Mouse (Mus musculus) lung, postnatal 25 days (tissue): Measurements from ENCODE around the gene Slc2a9.
A peak's percentile ranks its signal among the peaks of the same experiment; 100 is the strongest.

Experiments
- DNase-seq: peaks from one replicate; pipeline ENCODE4 v3.0.0; 2022; ENCODE audit warnings: low spot score

Gene Slc2a9

DNA sequence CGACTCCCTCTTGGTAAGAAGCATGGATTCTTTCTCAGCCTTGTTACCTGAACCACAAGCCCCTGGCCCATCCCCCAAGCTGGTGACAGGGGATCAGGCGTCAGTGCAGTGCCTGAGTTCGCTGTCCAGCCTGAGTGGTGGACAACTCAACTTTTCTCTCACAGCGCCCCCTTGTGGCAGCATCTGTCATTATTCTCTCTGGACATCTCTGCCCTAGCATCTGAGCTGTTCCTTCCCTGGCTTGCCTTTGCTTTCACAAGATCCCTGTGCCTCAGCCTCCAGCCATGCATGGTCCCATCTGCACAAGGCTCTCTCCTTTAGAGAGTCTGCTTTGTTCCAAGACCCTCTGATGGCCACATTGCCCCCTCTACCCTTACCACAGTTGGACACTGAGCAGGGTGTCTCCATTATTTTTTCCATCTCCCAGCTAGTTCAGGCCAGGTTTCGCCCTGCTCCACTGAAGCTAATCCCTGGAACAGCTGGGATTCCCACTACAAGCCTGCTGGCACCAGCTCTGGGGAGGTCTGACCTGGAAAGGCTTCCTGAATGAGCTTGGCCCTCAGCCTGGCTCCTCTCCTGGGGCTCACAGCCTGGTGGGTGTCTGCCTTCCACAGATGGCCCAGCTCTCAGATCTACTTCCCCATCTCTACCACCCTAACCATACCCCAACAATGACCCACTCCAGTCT is 32.9 kb downstream of the Slc2a9 start:
- DNase-seq: peak; percentile 58

DNA sequence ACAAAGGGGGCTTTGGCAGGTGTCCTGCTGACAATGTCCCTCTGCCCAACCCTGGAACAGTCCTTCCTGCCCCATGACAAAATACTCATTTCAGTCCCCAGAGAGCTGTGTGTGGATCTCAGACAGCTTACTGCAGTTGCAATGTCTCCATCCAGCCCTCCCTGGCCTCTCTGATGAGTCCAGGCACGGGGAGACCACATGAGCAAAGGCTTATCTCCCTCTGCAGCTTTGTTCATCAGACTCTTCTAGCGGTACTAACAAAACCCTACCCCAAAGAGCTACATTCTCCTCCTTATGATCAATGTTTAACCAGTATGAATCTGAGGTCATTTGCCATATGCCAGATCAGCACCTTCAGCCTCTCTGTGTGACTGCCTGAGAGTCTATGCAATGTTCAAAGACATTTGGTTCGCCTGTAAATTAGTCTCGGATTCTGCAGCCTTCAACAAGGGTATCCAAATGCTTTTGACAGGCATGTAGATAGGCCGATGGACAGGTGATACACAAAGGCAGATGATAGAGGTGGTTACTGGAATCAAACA is 36.3 kb downstream of the Slc2a9 start:
- no peak for DNase-seq

DNA sequence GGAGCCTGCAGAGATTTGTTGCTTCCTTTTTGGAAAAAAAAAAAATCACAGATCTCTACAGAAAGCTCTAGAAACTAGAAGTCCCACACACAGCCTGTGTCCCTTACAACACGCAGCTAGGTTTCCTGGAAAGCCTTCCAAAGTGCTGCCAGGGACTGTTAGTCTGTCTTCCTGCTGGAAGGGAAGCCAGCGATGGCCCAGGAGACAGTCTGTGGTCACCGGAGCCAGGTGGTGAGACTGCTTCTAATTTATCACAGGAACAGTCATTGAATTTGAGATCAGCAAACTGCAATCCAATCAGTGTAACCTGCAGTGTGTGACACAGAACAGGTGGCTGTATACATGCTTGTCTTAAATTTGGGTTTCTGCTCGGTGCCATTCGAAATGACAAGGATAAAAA is 41.7 kb downstream of the Slc2a9 start:
- DNase-seq: no peak

DNA sequence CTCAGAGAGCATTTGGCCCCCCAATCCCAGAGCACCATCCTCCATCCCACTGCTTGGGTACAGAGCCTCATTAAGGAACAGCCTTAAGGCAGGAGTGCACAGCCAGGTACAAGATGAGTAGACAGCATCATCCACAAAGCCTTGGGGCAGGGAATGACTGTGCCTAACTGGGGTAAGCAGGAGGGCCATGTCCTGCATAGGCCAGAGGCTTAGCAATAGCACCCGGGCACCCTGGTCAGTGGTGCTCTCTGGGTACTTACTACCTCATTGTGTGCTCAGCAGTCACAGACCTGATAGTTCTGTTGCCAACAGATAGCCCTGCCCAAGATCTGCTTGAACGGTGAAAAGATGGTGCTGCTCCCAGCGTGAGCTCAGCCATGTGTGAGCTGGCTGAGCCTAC is 52.0 kb downstream of the Slc2a9 start:
- DNase-seq: no peak

DNA sequence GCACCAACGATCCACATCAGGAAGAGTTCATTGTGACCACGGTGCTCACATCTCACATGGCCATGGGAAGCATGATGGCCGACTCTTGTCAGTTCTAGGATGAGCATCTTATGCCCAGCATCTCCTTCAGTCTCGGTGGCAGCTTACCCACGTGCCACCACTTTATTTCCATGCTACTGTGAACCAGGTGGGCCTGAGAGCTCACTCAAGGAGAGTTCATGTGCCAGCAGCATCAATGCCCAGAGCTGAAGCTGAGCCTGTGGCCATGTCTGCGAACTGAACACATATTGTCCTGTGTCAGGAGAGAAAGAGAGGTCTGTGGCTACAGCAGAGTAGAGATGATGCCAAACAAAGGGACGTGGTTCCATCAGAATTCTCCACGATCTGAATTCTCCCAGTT is 53.3 kb downstream of the Slc2a9 start:
- DNase-seq: no peak

DNA sequence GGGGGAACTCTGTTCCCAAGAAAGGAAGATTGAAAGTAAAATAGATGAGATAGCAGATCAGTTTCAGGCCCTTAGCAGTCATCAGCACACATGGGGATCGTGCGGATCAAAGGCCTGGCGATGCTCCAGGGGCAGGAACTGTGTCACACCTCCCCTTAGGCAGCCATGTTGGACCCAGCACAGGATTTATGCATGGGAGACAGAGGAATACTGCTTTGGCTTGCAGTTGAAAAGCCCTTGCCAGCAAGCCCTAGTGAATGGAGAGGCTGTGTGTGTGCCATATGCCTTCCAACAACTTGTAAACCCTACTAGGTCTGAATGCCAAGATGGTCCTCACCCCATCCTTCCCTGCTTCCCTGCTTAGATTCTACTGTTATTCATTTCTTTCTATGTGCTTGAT is 54.8 kb downstream of the Slc2a9 start:
- no peak for DNase-seq

DNA sequence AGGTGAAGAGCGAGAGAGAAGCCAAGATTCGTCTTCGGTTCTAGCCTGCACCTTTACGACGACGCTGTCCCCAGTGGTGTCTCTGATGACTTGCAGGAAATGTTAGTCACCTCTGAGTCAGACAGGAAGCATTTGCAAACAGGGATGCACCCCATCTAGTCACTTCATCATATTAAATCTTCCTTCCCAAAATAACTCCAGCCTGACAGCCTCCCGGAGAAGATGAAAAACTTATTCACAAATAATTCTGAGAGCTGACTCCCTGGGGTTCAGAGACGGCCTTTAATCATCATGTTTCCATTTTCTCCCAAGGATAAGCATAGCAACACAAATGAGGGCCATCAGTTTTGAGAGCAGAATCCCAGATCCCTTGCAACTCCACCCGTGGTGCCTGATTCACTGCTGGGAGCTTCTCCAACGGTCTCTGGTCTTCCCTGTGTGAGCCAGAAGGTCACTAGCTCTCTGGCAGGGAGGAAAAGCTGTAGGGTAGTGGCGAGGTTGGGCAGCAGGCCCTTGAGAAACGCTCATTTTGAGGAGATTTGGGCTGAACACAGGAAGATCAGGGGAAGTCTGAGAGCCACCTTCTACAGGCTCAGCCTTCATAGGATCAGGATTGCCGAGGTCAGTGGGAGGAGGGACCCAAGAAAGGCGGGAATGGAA is 56.5 kb downstream of the Slc2a9 start:
- DNase-seq: no peak

DNA sequence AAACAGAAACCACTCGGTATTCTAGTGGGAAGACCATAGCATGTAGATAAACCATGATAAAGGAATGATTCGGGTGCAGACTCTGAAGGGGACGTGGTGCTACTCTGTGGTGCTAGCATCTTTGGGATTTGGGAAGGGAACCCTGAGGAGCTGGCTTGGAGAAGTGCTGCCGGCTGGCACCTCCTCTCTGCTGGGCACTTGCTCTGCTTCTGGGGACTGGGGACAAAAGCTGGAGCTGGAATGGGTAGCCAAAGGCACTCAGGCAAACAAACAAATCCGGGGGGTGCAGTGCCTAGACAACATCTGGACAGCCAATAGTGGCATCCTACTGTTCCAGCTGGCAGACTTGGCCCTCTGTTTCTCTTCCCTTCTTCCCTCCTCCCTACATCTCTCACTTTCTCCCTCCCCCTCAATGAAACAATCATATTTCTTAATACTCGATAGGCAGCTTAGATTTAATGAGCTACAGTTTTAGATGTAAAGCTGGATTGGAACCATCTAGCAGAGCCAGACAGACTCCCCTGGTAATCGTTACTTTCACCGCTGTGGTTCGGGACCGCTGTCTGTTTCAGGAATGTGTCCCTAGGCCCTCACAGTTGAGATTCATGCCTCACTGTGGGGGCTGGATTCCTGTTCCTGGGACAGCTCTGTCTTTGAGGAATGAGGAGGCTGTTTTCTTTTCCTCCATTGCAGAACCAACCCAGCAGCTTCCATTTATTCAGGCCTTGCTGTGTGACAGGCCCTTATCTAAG is 61.7 kb downstream of the Slc2a9 start:
- DNase-seq: no peak

DNA sequence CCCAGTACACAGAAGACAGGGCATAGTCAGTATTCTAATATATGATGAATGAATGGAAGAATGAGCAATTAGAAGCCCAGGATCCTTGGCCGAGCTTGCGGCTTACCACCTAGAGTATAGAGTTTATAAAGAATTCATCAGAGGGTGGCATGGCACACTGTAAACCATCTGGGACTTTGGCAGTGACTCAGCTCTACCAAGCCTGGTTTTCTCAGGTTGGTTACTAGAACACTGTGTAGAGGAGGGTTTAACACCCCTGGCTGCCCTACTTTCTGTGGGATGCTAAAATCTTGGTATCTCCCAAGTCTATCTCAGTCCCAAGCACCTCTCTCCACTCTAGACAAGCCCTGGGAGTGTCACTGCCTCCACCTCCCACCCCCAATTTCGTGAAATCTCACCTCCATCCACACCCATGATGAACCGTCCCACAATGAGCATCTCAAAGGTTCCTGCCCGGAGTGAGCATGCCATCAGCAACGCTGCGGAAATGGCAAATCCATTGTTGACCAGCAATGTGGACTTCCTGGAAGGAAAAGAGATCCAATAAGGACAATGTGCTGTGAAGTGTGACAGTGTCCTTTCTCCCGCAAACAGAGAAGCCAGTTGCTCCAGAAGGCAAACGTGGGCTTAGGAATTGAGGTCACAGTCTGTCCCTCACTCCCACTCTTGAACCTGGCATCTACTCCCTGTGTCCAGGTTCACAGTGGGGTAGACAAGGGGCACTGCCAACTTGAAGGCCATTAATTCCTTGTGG is 62.5 kb downstream of the Slc2a9 start:
- DNase-seq: no peak

DNA sequence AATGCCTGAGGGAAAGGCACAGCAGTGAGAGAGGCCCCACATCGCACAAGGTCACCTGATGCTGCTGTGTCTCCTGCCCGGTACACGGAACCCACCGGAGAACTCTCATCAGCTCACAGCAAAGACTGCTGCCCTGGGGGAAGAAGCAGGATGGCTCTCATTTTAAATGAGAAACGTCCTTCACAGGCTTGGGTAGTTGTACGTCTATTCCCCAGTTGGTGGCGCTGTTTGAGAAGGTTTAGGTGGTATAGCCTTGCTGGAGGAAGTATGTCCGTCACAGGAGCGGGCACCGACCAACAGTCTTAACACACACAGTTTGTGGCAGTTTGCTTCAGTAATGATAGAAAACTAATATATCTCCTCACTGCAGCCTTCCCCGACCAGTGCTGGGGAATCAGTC is 66.3 kb downstream of the Slc2a9 start:
- DNase-seq: no peak

DNA sequence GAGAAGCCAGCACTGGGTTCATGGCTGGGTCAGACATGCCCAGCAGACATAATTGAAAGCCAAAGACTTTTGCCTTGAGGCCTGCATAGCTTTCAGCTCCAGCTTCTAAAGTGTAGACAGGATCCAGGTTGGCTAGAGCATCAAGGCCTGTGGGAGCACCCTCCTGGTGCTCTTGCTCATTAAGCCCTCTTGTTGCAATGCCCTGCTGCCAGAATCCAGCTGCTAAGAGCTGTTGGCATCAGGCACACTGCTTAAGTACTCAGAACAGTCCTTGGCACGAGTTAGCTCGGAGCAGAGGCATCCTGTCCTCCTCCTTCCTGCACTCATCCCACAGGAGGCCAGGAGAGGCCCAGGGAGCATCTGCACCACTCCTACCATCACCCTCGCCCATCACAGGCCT is 68.1 kb downstream of the Slc2a9 start:
- no peak for DNase-seq

DNA sequence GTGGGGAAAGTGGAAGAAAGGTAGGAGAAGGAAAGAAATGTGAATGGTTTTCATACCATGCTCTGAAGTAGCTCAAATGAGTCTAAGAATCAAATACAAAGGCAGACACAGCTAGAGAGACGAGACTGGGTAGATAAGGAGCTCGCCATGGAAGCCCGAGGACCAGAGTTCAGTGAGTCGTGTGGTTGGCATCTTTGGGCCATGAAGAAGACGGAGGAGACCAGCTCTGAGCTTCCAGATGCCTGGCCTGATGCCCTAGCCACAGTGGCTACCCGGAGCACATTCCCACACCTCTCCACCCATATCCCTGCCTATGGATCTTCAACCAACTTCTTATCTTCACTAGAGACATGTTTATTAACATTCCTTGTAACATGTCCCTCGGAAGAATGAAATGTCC is 71.7 kb downstream of the Slc2a9 start:
- DNase-seq: no peak

DNA sequence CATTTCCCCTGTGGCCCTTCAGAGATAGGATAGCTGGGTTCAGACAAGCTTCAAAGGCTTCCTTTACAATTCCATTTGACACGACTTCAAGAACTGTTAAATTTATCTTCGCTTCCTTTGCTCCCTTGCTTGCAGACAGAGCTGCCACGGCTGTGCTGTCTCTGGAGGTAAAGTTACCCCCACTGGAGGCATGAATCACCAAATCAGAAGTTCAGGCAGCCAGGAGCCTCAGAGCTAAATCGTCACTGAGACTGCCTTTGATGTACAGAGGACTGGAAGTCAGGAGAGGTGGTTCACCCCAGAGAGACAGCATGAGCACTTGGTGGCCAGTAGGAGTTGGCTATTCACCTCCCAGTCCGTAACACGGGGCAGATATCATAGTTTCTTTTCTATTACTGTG is 73.8 kb downstream of the Slc2a9 start:
- no peak for DNase-seq

DNA sequence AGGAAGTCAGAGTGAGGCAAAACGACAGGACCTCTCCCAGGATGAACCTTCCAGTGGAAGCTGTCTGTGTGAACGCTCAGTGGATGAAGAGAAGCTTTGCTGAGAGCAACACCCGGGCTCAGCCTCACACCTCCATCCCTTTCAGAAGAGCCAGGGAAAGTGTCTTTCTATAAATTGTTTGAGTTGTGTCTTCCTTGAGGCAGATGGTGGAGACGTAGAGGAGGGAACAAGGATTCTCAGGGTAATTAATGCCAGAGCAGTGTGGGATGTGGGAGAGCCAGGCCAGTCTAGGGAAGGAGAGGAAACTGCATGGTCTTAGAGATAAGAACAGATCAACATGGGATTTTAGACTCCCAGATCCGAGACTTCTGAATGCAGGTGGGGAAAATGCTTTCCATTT is 75.2 kb downstream of the Slc2a9 start:
- no peak for DNase-seq

DNA sequence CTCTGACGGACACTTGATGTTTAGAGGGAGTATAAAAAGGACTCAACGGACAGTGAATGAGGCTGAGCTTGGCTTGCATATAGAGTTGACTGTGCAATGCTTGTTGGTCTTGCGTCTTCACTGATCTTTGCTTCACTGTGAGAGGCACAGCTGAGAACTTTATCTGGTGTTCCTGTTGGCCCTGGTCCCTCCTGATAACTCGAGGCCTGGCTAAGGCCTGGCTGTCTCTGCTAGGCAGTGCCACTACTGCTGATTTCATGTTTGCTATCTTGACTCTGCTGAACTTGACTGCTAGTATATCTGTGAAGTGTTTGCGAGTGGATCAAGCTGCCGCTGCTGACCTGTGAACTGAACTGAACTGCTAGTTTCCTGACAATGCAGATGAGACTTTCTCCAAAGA is 77.4 kb downstream of the Slc2a9 start:
- DNase-seq: no peak

DNA sequence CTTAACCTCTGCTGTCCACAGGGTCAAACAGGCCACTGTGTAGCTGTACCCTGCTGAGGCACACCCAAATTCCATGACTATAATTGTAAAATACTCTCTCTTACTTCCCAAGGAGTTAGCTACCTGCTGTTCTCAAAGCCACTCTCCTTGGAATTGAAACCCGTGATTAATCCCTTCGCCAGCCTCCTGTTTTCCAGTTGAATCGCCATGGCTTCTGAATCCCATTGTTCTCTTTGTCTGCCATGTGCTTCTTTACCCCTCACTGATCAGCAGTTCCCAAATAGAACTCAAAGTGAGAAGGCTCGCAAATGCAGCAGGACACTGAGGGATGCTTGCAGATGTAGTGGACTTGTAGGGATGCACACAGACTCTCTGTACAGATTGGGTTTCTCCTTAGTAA is 80.5 kb downstream of the Slc2a9 start:
- DNase-seq: no peak

DNA sequence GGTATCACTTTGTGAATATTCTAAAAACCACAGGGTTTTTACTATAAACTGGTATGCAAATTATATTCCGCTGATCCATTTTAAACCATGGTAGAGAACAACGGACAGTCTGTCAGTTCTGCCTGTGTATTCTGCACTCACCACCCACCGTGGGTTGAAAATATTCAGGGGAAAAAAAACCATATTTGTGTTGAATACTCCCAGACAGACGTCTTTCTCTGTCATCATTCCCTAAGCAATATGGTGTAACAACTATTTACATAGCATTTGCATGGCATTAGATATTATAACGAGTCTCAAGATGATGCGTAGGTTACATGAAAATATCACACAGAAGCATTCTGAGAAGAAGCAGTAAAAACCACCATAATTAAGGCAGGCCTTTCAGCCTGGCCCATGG is 84.1 kb downstream of the Slc2a9 start:
- DNase-seq: no peak

DNA sequence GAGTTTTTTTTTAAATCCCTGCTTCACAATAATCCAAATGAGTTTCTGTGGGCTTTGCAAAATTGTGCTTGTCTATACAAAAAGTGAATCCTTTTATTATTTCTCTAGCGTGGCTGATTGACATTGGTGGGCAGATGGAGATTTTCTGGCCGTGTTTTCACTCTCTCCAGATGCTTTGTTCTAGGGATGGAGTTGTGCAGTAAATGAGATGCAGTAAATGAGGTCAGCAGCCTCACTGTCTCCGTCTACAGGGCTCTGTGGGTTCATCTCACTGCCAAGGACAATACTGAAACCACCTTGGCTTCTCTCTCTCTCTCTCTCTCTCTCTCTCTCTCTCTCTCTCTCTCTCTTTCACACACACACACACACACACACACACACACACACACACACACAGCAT is 99.3 kb downstream of the Slc2a9 start:
- no peak for DNase-seq

DNA sequence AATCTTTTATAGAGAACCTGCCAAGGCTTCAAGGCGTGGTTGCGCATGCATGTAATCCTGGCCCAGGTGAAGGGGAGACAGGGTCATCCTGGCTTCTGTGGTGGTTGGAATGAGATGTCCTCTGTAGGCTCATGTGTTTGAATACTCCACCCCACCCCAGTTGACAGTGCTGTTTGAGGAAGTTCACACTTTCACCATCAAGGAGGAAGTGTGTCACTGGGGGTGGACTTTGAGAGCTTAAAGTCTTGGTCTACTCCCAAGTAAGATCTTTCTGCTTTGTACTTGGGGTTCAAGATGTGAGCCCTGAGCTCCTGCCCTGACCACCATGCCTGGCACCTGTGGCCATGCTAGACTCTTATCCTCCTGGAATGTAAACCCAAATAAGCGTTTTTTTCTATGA is 100.7 kb downstream of the Slc2a9 start:
- DNase-seq: peak; percentile 18

DNA sequence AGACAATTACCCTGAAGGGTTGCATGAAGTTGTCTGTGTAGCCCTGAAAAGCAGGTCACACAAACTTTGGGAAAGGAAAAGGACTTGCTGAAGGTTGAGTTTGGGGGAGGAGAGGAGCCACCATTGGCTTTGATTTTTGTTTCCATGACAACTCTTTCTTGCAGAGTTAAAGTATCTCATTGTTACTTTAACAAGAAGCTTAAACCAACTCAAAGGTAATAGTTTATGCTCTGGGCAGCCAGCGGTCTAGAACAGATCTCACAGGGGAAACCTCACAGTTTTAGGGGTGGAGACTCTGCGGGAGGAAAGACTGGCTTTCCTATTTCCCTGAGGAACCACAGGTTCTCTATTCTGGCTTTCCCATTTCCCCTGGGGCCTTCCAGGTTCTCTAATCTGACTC is 114.1 kb downstream of the Slc2a9 start:
- no peak for DNase-seq

DNA sequence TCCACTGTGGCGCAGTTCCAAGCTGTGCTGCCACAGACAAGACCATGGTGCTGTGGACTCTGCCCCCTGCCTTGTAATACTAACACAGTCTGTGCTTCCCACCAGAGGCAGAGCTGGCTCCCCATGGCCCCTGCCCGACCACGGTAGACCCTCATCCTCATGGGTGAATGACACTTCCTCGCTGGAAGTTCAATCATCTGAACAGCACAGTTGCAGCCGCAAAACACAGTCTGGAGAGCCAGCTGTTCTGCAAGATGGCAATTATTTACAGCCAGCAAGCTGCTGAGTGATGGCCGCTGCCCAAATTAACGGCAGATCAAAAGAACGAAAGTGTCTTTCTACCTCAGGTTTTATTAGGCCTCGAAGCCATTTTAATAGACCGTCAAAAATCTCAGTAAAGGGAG is 114.5 kb downstream of the Slc2a9 start:
- DNase-seq: no peak

DNA sequence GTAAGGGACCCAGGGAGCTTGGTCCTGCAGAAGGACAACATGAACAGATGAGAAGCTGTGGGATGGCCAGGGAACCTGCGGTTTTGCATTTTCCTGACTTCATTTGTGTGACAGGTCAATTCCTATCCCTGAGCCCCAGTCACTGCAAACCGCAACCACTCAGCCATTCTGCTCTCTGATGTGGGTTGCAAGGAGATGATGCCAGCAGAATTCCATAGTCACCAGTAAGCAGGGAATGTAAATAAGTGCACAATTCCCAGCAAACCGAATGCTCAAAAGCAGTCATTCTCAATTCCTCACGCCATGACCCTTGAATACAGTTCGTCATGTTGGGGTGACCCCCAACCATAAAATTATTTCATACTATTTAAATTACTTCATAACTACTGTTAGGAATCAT is 123.0 kb downstream of the Slc2a9 start:
- no peak for DNase-seq
